Mouse (Mus musculus) CH12.LX (cell line): ENCODE data around the gene Shmt1.

Experiments
- CTCF ChIP-seq, 2 experiments: IDR thresholded peaks in 1 of 2; conservative IDR thresholded peaks in 1 of 2; 2 replicates each; pipeline ENCODE4 v1.5.1; 2011 to 2012; ENCODE audit warnings: low read depth in 2 of 2, low read length in 2 of 2, improper control_type of control experiment in 1 of 2, inconsistent platforms in 1 of 2, mild to moderate bottlenecking in 1 of 2, moderate library complexity in 1 of 2
- E2F4 ChIP-seq: IDR thresholded peaks from 2 replicates; pipeline ENCODE4 v1.6.1; 2011; ENCODE audit warnings: low read depth, low read length, improper control_type of control experiment; ENCODE audit not compliant: insufficient replicate concordance
- EP300 ChIP-seq: IDR thresholded peaks from 2 replicates; pipeline ENCODE4 v1.6.1; 2011; ENCODE audit warnings: low read length, improper control_type of control experiment
- ETS1 ChIP-seq: conservative IDR thresholded peaks from 2 replicates; pipeline ENCODE4 v1.6.1; 2012; ENCODE audit warnings: low read depth, mild to moderate bottlenecking, inconsistent platforms, low read length, improper control_type of control experiment, moderate library complexity
- GABPA ChIP-seq: IDR thresholded peaks from 2 replicates; pipeline ENCODE4 v1.6.1; 2012; ENCODE audit warnings: low read depth, low read length, improper control_type of control experiment, inconsistent platforms; ENCODE audit not compliant: insufficient replicate concordance
- HCFC1 ChIP-seq: IDR thresholded peaks from 2 replicates; pipeline ENCODE4 v1.6.1; 2012; ENCODE audit warnings: low read depth, mild to moderate bottlenecking, inconsistent platforms, low read length, improper control_type of control experiment
- IRF4 ChIP-seq: IDR thresholded peaks from 2 replicates; pipeline ENCODE4 v1.6.1; 2014; ENCODE audit warnings: low read depth, mild to moderate bottlenecking, inconsistent platforms, low read length, improper control_type of control experiment
- MEF2A ChIP-seq: IDR thresholded peaks from 2 replicates; pipeline ENCODE4 v1.6.1; 2014; ENCODE audit warnings: low read depth, mild to moderate bottlenecking, inconsistent platforms, low read length, improper control_type of control experiment, borderline replicate concordance
- POLR2A ChIP-seq: IDR thresholded peaks from 2 replicates; pipeline ENCODE4 v1.6.1; 2011; ENCODE audit warnings: low read depth, mild to moderate bottlenecking, improper control_type of control experiment, low read length
- TBP ChIP-seq: conservative IDR thresholded peaks from 2 replicates; pipeline ENCODE4 v1.6.1; 2011; ENCODE audit warnings: low read depth, low read length, improper control_type of control experiment
- ZNF384 ChIP-seq: IDR thresholded peaks from 2 replicates; pipeline ENCODE4 v1.6.1; 2012; ENCODE audit warnings: low read depth, low read length, improper control_type of control experiment, inconsistent platforms

DNA sequence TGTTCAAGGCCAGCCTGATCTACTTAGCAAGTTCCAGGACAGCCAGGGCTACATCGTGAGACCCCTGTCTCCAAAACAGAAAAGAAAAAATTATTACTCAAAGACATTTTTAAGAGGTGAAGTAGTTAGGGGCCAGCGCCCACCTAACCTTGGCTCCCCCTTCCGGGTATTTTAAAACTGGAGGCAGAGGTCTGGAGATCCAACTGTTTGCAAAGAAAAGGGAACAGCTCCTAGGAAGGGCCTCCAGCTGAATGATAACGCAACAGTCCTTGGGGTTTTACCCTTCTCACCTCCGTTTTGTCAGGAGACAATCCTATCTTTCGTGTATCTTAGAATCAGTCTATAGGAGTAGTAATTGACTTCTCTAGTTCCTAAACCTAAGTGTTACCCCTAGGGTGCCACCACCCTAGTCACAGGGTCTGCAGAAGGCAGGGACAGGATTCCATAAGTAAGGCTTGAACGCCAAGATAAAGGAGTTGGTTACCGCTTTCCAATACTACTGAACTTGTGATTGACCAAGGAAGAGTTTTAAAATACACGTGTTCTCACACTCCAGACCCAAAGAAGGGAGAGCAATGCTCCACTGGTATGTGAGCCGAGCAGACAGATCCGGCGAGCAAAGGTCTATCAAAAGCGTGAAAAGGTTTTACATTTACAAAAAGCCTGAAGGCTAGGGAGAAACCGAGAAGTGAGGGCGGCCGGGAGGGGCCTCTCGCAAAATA, 35.2 kb downstream of the Shmt1 start:
- TF ChIP-seq MEF2A (peak; percentile 18; the same call in 1 of the 2 replicates), POLR2A (no peak), GABPA (no peak), ZNF384 (no peak), TBP (peak; percentile 9; the same call in 1 of the 2 replicates), CTCF (conservative IDR thresholded peaks at IDR 0.05 in 1 of 2, IDR thresholded peaks at IDR 0.05 in 1 of 2; ENCODE audit: low read depth in 2 of 2, low read length in 2 of 2) (peak in 1 of 2 experiments; percentile 13; a peak in 2 of 4 replicates), ETS1 (0 out of 2 replicates have a peak, but pooled peaks have one; percentile 6), EP300 (peak; percentile 61; the same call in 1 of the 2 replicates), HCFC1 (no peak), IRF4 (0 out of 2 replicates have a peak, but pooled peaks have one; percentile 37), E2F4 (no peak)
